Mouse (Mus musculus) lung, adult 2 months (tissue): Measurements from ENCODE around the gene Bckdhb.

Source experiments
- CTCF ChIP-seq: fragments of 200-500 bp; IDR thresholded peaks from 2 replicates; pipeline ENCODE4 v1.5.1; 2011; ENCODE audit warnings: mild to moderate bottlenecking, low read length, control low read depth; ENCODE audit not compliant: insufficient read depth
- POLR2A ChIP-seq: fragments of 200-500 bp; IDR thresholded peaks from 2 replicates; pipeline ENCODE4 v1.6.1; 2011; ENCODE audit warnings: low read depth, mild to moderate bottlenecking, control low read depth, low read length, borderline replicate concordance; ENCODE audit errors: extremely low read depth

DNA sequence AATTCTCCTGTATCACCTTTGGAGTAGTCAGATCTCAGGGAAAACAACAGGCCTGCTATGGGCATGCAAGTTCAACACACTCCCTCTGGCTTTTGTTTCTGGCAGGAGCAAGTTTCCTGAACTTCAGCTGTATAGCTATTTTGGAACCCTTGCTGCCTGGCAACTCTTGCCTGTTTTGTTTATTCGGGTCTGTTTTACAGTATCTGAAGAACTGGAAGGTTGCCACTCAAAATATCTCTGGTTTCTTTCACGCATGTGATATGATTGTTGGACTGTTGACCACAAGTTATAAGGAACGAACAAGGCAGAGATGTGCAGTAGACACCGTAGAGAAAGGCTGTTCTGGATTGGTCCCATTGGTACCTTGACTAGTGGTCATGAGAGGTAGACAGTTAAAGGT, 39.4 kb downstream of the Bckdhb start:
- TF ChIP-seq POLR2A (no peak), CTCF (no peak)
